Mouse (Mus musculus) CH12.LX (cell line): ENCODE measurements around the gene Bglap3.

Source experiments
- BHLHE40 ChIP-seq: IDR thresholded peaks from 2 replicates; pipeline ENCODE4 v1.6.1; 2011; ENCODE audit warnings: mild to moderate bottlenecking, low read depth, low read length, improper control_type of control experiment
- CTCF ChIP-seq, 2 experiments: IDR thresholded peaks in 1 of 2; conservative IDR thresholded peaks in 1 of 2; 2 replicates each; pipeline ENCODE4 v1.5.1; 2011 to 2012; ENCODE audit warnings: low read depth in 2 of 2, low read length in 2 of 2, improper control_type of control experiment in 1 of 2, inconsistent platforms in 1 of 2, mild to moderate bottlenecking in 1 of 2, moderate library complexity in 1 of 2
- ELF1 ChIP-seq: IDR thresholded peaks from 2 replicates; pipeline ENCODE4 v1.6.1; 2014; ENCODE audit warnings: low read depth, mild to moderate bottlenecking, inconsistent platforms, low read length, improper control_type of control experiment
- EP300 ChIP-seq: IDR thresholded peaks from 2 replicates; pipeline ENCODE4 v1.6.1; 2011; ENCODE audit warnings: low read length, improper control_type of control experiment
- MAX ChIP-seq: IDR thresholded peaks from 2 replicates; pipeline ENCODE4 v1.6.1; 2011; ENCODE audit warnings: low read length, improper control_type of control experiment
- MAZ ChIP-seq: IDR thresholded peaks from 2 replicates; pipeline ENCODE4 v1.6.1; 2012; ENCODE audit warnings: low read depth, mild to moderate bottlenecking, inconsistent platforms, low read length, improper control_type of control experiment, moderate library complexity
- MYC ChIP-seq: IDR thresholded peaks from 2 replicates; pipeline ENCODE4 v1.6.1; 2011; ENCODE audit warnings: low read depth, mild to moderate bottlenecking, improper control_type of control experiment, low read length
- POLR2A ChIP-seq: IDR thresholded peaks from 2 replicates; pipeline ENCODE4 v1.6.1; 2011; ENCODE audit warnings: low read depth, mild to moderate bottlenecking, improper control_type of control experiment, low read length
- ZNF384 ChIP-seq: IDR thresholded peaks from 2 replicates; pipeline ENCODE4 v1.6.1; 2012; ENCODE audit warnings: low read depth, low read length, improper control_type of control experiment, inconsistent platforms

DNA sequence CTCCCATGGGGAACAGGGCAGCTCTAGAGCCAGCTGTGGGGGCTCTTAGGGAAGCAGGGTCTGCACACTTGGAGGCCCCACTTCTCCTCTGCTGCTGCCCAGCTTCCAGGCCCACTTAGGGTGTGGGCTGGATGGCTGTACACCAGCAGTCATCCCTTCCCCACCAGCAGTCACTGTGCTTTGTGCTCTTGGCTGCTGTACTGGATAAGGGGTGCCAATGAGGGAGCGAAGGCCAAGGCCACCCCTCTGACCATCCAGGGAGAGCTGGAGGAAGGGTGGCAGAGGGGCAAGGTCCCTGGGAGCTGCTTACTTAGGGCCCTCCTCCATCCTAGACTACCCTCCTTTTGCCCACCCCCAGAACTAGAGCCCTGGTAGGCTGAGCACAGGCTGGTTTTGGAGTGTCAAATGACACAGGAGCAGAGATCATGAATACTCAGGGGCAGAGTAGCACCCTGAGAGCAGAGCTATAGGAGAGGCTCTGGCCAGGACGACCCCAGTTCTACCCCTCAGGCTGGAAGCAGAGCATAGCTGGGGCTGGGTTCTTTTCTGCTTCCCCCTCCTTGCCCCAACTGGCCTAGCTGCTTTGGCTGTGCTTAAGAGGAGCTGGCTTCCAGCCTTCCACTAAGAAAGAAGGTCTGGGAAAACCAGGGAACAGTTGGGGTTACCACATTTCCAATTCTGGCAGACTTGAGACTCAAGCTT, 10.8 kb downstream of the Bglap3 start:
- TF ChIP-seq POLR2A (no peak), MAZ (no peak), ELF1 (no peak), CTCF (conservative IDR thresholded peaks at IDR 0.05 in 1 of 2, IDR thresholded peaks at IDR 0.05 in 1 of 2; ENCODE audit: low read depth in 2 of 2, low read length in 2 of 2) (no peak), MYC (no peak), MAX (no peak), ZNF384 (no peak), BHLHE40 (no peak), EP300 (no peak)
